Mouse (Mus musculus) embryo, embryonic 10.5 days (tissue): Measurements from ENCODE around the gene Fstl4.

Experiments used
- DNase-seq: peaks from one replicate; pipeline ENCODE4 v3.0.0-alpha.2; 2015; ENCODE audit warnings: low spot score

Fstl4 gene

GRCm38 (mm10) chr11:53024403-53024802, 260.0 kb downstream of the Fstl4 start:
- no peak for DNase-seq

GRCm38 (mm10) chr11:53025686-53026085, 261.3 kb downstream of the Fstl4 start:
- no peak for DNase-seq

- DNase-seq, result no peak
These were observed 264.2 kb downstream of the Fstl4 start for GRCm38 (mm10) chr11:53028421-53029168.

GRCm38 (mm10) chr11:53031777-53032176, 267.3 kb downstream of the Fstl4 start:
- DNase-seq, result no peak

- peak; percentile 84 for DNase-seq
These were observed 267.9 kb downstream of the Fstl4 start for GRCm38 (mm10) chr11:53032336-53032735.

- DNase-seq, result peak; percentile 15
These were observed 271.0 kb downstream of the Fstl4 start for GRCm38 (mm10) chr11:53035414-53035813.

- no peak for DNase-seq
These were observed 282.4 kb downstream of the Fstl4 start for GRCm38 (mm10) chr11:53046850-53047249.

GRCm38 (mm10) chr11:53054151-53054550, 289.7 kb downstream of the Fstl4 start:
- DNase-seq, result no peak

GRCm38 (mm10) chr11:53055896-53056295, 291.5 kb downstream of the Fstl4 start:
- DNase-seq, result no peak

- no peak for DNase-seq
These were observed 292.3 kb downstream of the Fstl4 start for GRCm38 (mm10) chr11:53056781-53057180.

GRCm38 (mm10) chr11:53057821-53058553, 293.6 kb downstream of the Fstl4 start:
- no peak for DNase-seq

GRCm38 (mm10) chr11:53058557-53058956, 294.1 kb downstream of the Fstl4 start:
- DNase-seq, result no peak

GRCm38 (mm10) chr11:53067699-53068478, 303.5 kb downstream of the Fstl4 start:
- DNase-seq, result peak; percentile 31

- no peak for DNase-seq
These were observed 304.1 kb downstream of the Fstl4 start for GRCm38 (mm10) chr11:53068479-53069065.

- DNase-seq, result peak; percentile 25
These were observed 305.3 kb downstream of the Fstl4 start for GRCm38 (mm10) chr11:53069751-53070150.

- no peak for DNase-seq
These were observed 307.2 kb downstream of the Fstl4 start for GRCm38 (mm10) chr11:53071602-53072001.

- no peak for DNase-seq
These were observed 313.2 kb downstream of the Fstl4 start for GRCm38 (mm10) chr11:53077641-53078040.

GRCm38 (mm10) chr11:53078419-53079334, 314.2 kb downstream of the Fstl4 start:
- no peak for DNase-seq

GRCm38 (mm10) chr11:53081310-53081709, 316.9 kb downstream of the Fstl4 start:
- no peak for DNase-seq

GRCm38 (mm10) chr11:53085367-53085766, 320.9 kb downstream of the Fstl4 start:
- no peak for DNase-seq
